Mouse (Mus musculus) liver, postnatal 0 days (tissue): ENCODE results near the gene Mdm2. TPM values are rescaled to one million over a fixed set of nuclear protein-coding genes. Genes with fewer than 3 reads are reported as not detected.

Source experiments
- ATAC-seq: fragments of 200-750 bp; cut with Nextera tagmentation; 2 replicates; pipeline ENCODE4 v1.8.0; 2017; ENCODE audit warnings: mild to moderate bottlenecking, moderate library complexity
- DNase-seq: peaks from one replicate; pipeline ENCODE4 v3.0.0-alpha.2; 2016
- H3K27ac ChIP-seq: fragments of 300-500 bp; sonication (generic); 2 replicates; pipeline ENCODE4 v1.5.1; 2014; ENCODE audit warnings: antibody characterized with exemption, moderate library complexity, mild to moderate bottlenecking, low read depth
- H3K27me3 ChIP-seq: fragments of 300-500 bp; sonication (generic); 2 replicates; pipeline ENCODE4 v1.6.1; 2014; ENCODE audit warnings: low read length, control low read depth, mixed read lengths; ENCODE audit not compliant: insufficient read depth
- H3K36me3 ChIP-seq: fragments of 300-500 bp; sonication (generic); replicated peaks from 2 replicates; pipeline ENCODE4 v1.6.1; 2014; ENCODE audit warnings: mild to moderate bottlenecking, control low read depth, low read length, moderate library complexity, mixed read lengths; ENCODE audit not compliant: insufficient read depth
- H3K4me1 ChIP-seq: fragments of 300-500 bp; sonication (generic); 2 replicates; pipeline ENCODE4 v1.6.1; 2014; ENCODE audit warnings: antibody characterized with exemption, mild to moderate bottlenecking, control low read depth; ENCODE audit not compliant: insufficient read depth
- H3K4me2 ChIP-seq: fragments of 300-500 bp; sonication (generic); 2 replicates; pipeline ENCODE4 v1.6.1; 2014; ENCODE audit warnings: low read depth, mild to moderate bottlenecking, low read length, moderate library complexity, mixed read lengths
- H3K4me3 ChIP-seq: fragments of 300-500 bp; sonication (generic); 2 replicates; pipeline ENCODE4 v1.5.1; 2014; ENCODE audit warnings: low read depth, low read length
- H3K9ac ChIP-seq: fragments of 300-500 bp; sonication (generic); replicated peaks from 2 replicates; pipeline ENCODE4 v1.6.1; 2014; ENCODE audit warnings: mild to moderate bottlenecking, moderate library complexity
- H3K9me3 ChIP-seq: fragments of 300-500 bp; sonication (generic); 2 replicates; pipeline ENCODE4 v1.6.1; 2016; ENCODE audit warnings: mild to moderate bottlenecking, control low read depth, low read length, mixed read lengths
- CTCF ChIP-seq: sonication (generic); IDR thresholded peaks from 2 replicates; pipeline ENCODE4 v1.5.1; 2016; ENCODE audit warnings: antibody characterized with exemption, low read depth
- EP300 ChIP-seq: IDR thresholded peaks from 2 replicates; pipeline ENCODE4 v1.6.1; 2016; ENCODE audit warnings: antibody characterized with exemption, low read depth, mild to moderate bottlenecking
- WGBS: fragments of 180-500 bp; shearing (Covaris S2); extraction: QIAGEN DNeasy Blood & Tissue Kit; methylation state at CpG from one replicate; pipeline ENCODE4 v1.1.7; 2014; ENCODE audit not compliant: insufficient replicate concordance; 5-methylcytosine and 5-hydroxymethylcytosine counted together
- polyA plus RNA-seq: library from polyadenylated mRNA; unstranded; fragments of >200 nt; fragmentation: Nextera tagmentation; extraction: Ambion mirVana; gene quantifications from 2 replicates; pipeline ENCODE4 v1.2.1, GENCODE M21; 2015

Gene Mdm2
- polyA plus RNA-seq, 1 experiment from 2014 or later, result 11.3 TPM

GRCm38 (mm10) chr10:117664926-117665209 is 45.7 kb downstream of the Mdm2 start:
- ATAC-seq, result no peak
- no peaks in the 10 kb centered on the region for H3K27me3 ChIP-seq
- peak overlapping the region; percentile 74 for H3K27ac ChIP-seq
- no peaks in the 10 kb centered on the region for H3K36me3 ChIP-seq
- H3K4me3 ChIP-seq, result no peak overlapping the region
- H3K9ac ChIP-seq, result no peak overlapping the region
- H3K4me1 ChIP-seq, result peaks cover 6% of the 10 kb centered on the region; the same call in 1 of the 2 replicates
- H3K4me2 ChIP-seq, result no peak overlapping the region
- no peaks in the 10 kb centered on the region for H3K9me3 ChIP-seq
- no peak for DNase-seq
- no peak for TF ChIP-seq EP300
- no peak for TF ChIP-seq CTCF

- DNase-seq, result no peak
- H3K9ac ChIP-seq, result peak overlapping the region; percentile 32; the same call in 1 of the 2 replicates
- WGBS, result 58% methylated on average over 14 of the region's 14 CpGs
- H3K4me1 ChIP-seq, result peaks cover 6% of the 10 kb centered on the region; the same call in 1 of the 2 replicates
- H3K27me3 ChIP-seq, result no peaks in the 10 kb centered on the region
- H3K27ac ChIP-seq, result peak overlapping the region; percentile 74
- H3K36me3 ChIP-seq, result no peaks in the 10 kb centered on the region
- ATAC-seq, result peak; percentile 4; the same call in 1 of the 2 replicates
- TF ChIP-seq EP300 (no peak), CTCF (no peak)
- H3K9me3 ChIP-seq, result no peaks in the 10 kb centered on the region
- peak overlapping the region; percentile 9; the same call in 1 of the 2 replicates for H3K4me3 ChIP-seq
- H3K4me2 ChIP-seq, result peak overlapping the region; percentile 53
Observed at GRCm38 (mm10) chr10:117664208-117664925, 46.2 kb downstream of the Mdm2 start.

- DNase-seq (peak; percentile 70), ATAC-seq (peak; percentile 68)
- H3K9ac ChIP-seq, result peak overlapping the region; percentile 32; the same call in 1 of the 2 replicates
- H3K4me2 ChIP-seq, result peak overlapping the region; percentile 53
- H3K27ac ChIP-seq, result peak overlapping the region; percentile 74
- H3K4me1 ChIP-seq, result peaks cover 6% of the 10 kb centered on the region; the same call in 1 of the 2 replicates
- TF ChIP-seq EP300 (no peak), CTCF (no peak)
- H3K9me3 ChIP-seq, result no peaks in the 10 kb centered on the region
- no peaks in the 10 kb centered on the region for H3K27me3 ChIP-seq
- no peaks in the 10 kb centered on the region for H3K36me3 ChIP-seq
- peak overlapping the region; percentile 9; the same call in 1 of the 2 replicates for H3K4me3 ChIP-seq
- WGBS, result 44% methylated on average over 9 of the region's 9 CpGs
Observed at GRCm38 (mm10) chr10:117663865-117664200, 46.7 kb downstream of the Mdm2 start.

DNA sequence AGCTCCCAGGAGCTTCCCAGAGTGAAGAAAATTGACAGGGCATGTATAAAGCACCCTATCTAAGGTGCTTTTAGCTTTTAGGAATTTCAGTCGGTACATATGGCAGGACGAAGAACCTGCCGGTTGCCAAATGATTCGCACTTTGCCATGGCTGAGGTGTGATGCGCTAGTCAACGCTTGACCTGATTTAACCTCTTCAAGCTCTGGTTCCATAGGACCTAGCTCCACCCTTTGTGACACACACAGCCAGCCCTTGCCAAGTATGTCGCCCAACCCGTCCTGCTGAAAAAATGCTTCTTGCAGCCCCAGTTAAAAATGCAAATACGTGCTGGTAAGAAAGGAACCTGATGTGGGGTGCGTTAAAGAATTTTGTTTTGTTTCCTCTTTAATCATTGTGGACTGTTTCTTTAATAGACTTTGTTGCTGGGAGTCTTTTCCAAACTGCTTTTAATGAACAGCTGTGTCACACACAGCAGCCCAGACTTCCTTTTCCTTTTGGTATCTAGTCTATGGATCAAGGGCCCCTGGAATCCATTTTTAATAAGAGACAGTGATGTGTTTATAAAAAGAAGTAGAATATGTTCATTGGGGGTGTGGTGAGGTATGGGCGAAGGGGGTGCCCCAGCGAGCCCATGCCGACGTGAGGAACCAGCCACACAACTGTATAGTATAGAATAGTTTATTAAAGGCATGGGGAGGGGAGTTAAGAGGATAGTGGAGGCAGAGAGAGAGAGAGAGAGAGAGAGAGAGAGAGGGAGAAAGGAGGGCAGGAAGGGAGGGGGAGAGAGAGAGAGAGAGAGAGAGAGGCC is 47.3 kb downstream of the Mdm2 start:
- Histone ChIP-seq H3K27ac (peak overlapping the region; percentile 74), H3K36me3 (no peaks in the 10 kb centered on the region), H3K4me1 (peaks cover 6% of the 10 kb centered on the region; the same call in 1 of the 2 replicates), H3K27me3 (no peaks in the 10 kb centered on the region), H3K9me3 (no peaks in the 10 kb centered on the region), H3K9ac (no peak overlapping the region), H3K4me3 (no peak overlapping the region), H3K4me2 (peak overlapping the region; percentile 53)
- TF ChIP-seq EP300, result no peak
- TF ChIP-seq CTCF, result no peak
- WGBS, result 51% methylated on average over 14 of the region's 14 CpGs
- ATAC-seq, result peak; percentile 91
- DNase-seq, result peak; percentile 40

GRCm38 (mm10) chr10:117662316-117663055 is 48.1 kb downstream of the Mdm2 start:
- WGBS, result 68% methylated on average over 15 of the region's 15 CpGs
- H3K27me3 ChIP-seq, result no peaks in the 10 kb centered on the region
- ATAC-seq (peak; percentile 90), DNase-seq (peak; percentile 69)
- no peak overlapping the region for H3K4me3 ChIP-seq
- H3K9ac ChIP-seq, result no peak overlapping the region
- no peaks in the 10 kb centered on the region for H3K9me3 ChIP-seq
- peaks cover 6% of the 10 kb centered on the region; the same call in 1 of the 2 replicates for H3K4me1 ChIP-seq
- TF ChIP-seq CTCF (no peak), EP300 (no peak)
- peak overlapping the region; percentile 74 for H3K27ac ChIP-seq
- no peaks in the 10 kb centered on the region for H3K36me3 ChIP-seq
- H3K4me2 ChIP-seq, result peak overlapping the region; percentile 53

DNA sequence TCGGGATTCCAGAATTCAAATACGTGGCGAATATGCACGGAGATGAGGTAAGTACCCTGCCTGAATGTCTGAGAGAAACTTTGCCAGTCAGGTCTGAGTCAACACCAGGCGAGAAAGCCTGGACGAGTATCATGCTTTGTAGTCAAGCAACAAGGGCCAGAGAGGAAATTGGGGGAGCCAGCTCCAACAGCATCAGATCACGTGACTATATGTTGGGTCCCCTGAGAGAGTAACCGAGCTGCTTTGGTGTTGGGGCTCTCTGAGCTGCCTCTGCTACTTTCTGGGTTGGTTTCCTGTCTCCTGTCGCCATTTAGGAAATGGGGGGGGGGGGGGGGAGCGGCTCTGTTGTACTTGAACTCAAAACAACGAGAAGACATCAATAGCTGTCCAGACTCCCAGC is 50.7 kb downstream of the Mdm2 start:
- H3K27ac ChIP-seq, result no peak overlapping the region
- no peak for ATAC-seq
- H3K9me3 ChIP-seq, result no peaks in the 10 kb centered on the region
- no peak overlapping the region for H3K4me2 ChIP-seq
- H3K27me3 ChIP-seq, result no peaks in the 10 kb centered on the region
- DNase-seq, result no peak
- no peak overlapping the region for H3K9ac ChIP-seq
- H3K36me3 ChIP-seq, result no peaks in the 10 kb centered on the region
- WGBS, result 43% methylated on average over 11 of the region's 11 CpGs
- no peak for TF ChIP-seq EP300
- TF ChIP-seq CTCF, result no peak
- no peak overlapping the region for H3K4me3 ChIP-seq
- peaks cover 6% of the 10 kb centered on the region; the same call in 1 of the 2 replicates for H3K4me1 ChIP-seq
